Mouse (Mus musculus) heart, postnatal 0 days (tissue): ENCODE results near the gene Spata32. TPM values are rescaled to one million over a fixed set of nuclear protein-coding genes. Genes with fewer than 3 reads are reported as not detected.

Experiments used
- ATAC-seq: fragments of 200-750 bp; cut with Nextera tagmentation; 2 replicates; pipeline ENCODE4 v1.8.0; 2017; ENCODE audit warnings: low read depth, moderate number of reproducible peaks, moderate library complexity; ENCODE audit not compliant: insufficient read depth
- DNase-seq: peaks from one replicate; pipeline ENCODE4 v3.0.0-alpha.2; 2016; ENCODE audit warnings: low spot score
- H3K27ac ChIP-seq: fragments of 300-500 bp; sonication (generic); 2 replicates; pipeline ENCODE4 v1.5.1; 2014; ENCODE audit warnings: low read depth, mild to moderate bottlenecking
- H3K27me3 ChIP-seq: fragments of 300-500 bp; sonication (generic); 2 replicates; pipeline ENCODE4 v1.6.1; 2014; ENCODE audit warnings: low read length, mixed read lengths; ENCODE audit not compliant: control insufficient read depth, insufficient read depth
- H3K36me3 ChIP-seq: fragments of 300-500 bp; sonication (generic); replicated peaks from 2 replicates; pipeline ENCODE4 v1.6.1; 2014; ENCODE audit warnings: low read length, mixed read lengths; ENCODE audit not compliant: control insufficient read depth, insufficient read depth
- H3K4me1 ChIP-seq: fragments of 300-500 bp; sonication (generic); 2 replicates; pipeline ENCODE4 v1.6.1; 2014; ENCODE audit warnings: antibody characterized with exemption; ENCODE audit not compliant: control insufficient read depth, insufficient read depth
- H3K4me2 ChIP-seq: fragments of 300-500 bp; sonication (generic); 2 replicates; pipeline ENCODE4 v1.6.1; 2014; ENCODE audit warnings: low read depth, mild to moderate bottlenecking, low read length, moderate library complexity
- H3K4me3 ChIP-seq: fragments of 300-500 bp; sonication (generic); 2 replicates; pipeline ENCODE4 v1.5.1; 2014; ENCODE audit warnings: low read depth, low read length
- H3K9ac ChIP-seq: fragments of 300-500 bp; sonication (generic); replicated peaks from 2 replicates; pipeline ENCODE4 v1.6.1; 2014; ENCODE audit warnings: low read depth, low read length, mixed read lengths
- H3K9me3 ChIP-seq: fragments of 300-500 bp; sonication (generic); replicated peaks from 2 replicates; pipeline ENCODE4 v1.6.1; 2016; ENCODE audit warnings: low read length; ENCODE audit not compliant: control insufficient read depth
- CTCF ChIP-seq: IDR thresholded peaks from 2 replicates; pipeline ENCODE4 v1.5.1; 2016; ENCODE audit warnings: antibody characterized with exemption, control low read depth, low read depth
- EP300 ChIP-seq: IDR thresholded peaks from 2 replicates; pipeline ENCODE4 v1.6.1; 2016; ENCODE audit warnings: antibody characterized with exemption, low read depth
- WGBS: fragments of 180-500 bp; shearing (Covaris S2); extraction: QIAGEN DNeasy Blood & Tissue Kit; methylation state at CpG from one replicate; pipeline ENCODE4 v1.1.7; 2014; 5-methylcytosine and 5-hydroxymethylcytosine counted together
- polyA plus RNA-seq: library from polyadenylated mRNA; unstranded; fragments of >200 nt; fragmentation: Nextera tagmentation; extraction: Ambion mirVana; gene quantifications from 2 replicates; pipeline ENCODE4 v1.2.1, GENCODE M21; 2015
- total RNA-seq: library from RNA; depleted of rRNA; stranded (reverse); fragments of >200 nt; gene quantifications from 2 replicates; pipeline ENCODE4 v1.2.3, GENCODE M21; 2014; ENCODE audit warnings: low replicate concordance

The Spata32 gene
- total and polyA plus RNA-seq, 2 experiments from 2014 or later = not detected

DNA sequence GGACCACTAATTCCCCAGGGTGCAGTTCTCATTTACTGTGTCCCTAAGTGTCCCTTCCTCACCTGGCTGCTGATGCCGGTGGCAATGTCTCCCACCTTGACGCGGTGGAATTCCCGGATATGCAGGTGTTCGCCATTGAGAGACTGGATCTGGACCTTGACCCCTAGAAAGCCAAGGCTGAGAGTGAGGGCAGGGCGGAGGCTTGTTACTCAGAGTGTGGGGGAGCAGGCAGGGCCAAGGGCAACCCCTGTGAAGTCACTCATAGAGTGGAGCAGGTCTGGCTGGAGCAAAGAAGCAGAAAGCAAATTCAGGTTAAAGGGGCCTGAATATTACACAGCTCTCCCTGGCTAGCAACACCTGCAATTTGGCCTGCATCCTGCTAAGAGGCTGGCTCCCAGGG, 3.2 kb upstream of the Spata32 start:
- TF ChIP-seq EP300 (no peak), CTCF (no peak)
- Histone ChIP-seq H3K36me3 (peaks cover 47% of the 10 kb centered on the region), H3K4me1 (peaks cover 3% of the 10 kb centered on the region; the same call in 1 of the 2 replicates), H3K27ac (no peak overlapping the region), H3K27me3 (no peaks in the 10 kb centered on the region), H3K9ac (no peak overlapping the region), H3K4me3 (no peak overlapping the region), H3K9me3 (no peaks in the 10 kb centered on the region), H3K4me2 (no peak overlapping the region)
- DNase-seq (no peak), ATAC-seq (no peak)
- WGBS = 86% methylated on average over 6 of the region's 6 CpGs

DNA sequence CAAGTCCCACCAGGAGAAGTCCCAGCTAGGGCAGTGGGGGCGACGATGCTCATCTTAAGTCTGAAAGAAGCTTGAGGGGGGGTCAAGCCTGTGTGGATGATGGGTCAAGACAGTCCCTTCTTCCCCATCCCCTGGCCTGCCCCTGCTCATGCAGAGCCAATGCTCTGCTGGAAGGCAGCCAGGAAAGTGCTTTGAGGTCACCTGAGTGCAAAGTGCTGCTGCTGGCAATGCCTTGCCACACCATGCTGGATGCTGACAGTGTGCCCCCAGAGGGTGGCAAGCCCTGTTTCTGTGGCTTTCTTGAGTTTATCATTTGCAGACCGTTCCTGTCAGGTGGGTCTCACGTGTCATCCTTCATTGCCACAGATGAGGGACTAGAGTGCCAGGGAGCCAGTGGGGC, 1.8 kb upstream of the Spata32 start:
- Histone ChIP-seq H3K4me1 (peaks cover 3% of the 10 kb centered on the region; the same call in 1 of the 2 replicates), H3K4me2 (no peak overlapping the region), H3K27ac (no peak overlapping the region), H3K9me3 (no peaks in the 10 kb centered on the region), H3K4me3 (no peak overlapping the region), H3K9ac (no peak overlapping the region), H3K36me3 (peaks cover 33% of the 10 kb centered on the region), H3K27me3 (no peaks in the 10 kb centered on the region)
- DNase-seq (no peak), ATAC-seq (no peak)
- TF ChIP-seq EP300 (no peak), CTCF (no peak)
- WGBS = 72% methylated on average over 4 of the region's 4 CpGs

- H3K4me1 ChIP-seq = peaks cover 3% of the 10 kb centered on the region; the same call in 1 of the 2 replicates
- no peak overlapping the region for H3K27ac ChIP-seq
- H3K9me3 ChIP-seq = no peaks in the 10 kb centered on the region
- no peak overlapping the region for H3K9ac ChIP-seq
- peaks cover 27% of the 10 kb centered on the region for H3K36me3 ChIP-seq
- H3K4me2 ChIP-seq = no peak overlapping the region
- TF ChIP-seq EP300 (no peak), CTCF (no peak)
- DNase-seq (no peak), ATAC-seq (no peak)
- whole genome bisulfite sequencing = 95% methylated on average over 5 of the region's 5 CpGs
- H3K27me3 ChIP-seq = no peaks in the 10 kb centered on the region
- H3K4me3 ChIP-seq = no peak overlapping the region
Observed at GRCm38 (mm10) chr11:103219259-103219658, 1.0 kb upstream of the Spata32 start.

DNA sequence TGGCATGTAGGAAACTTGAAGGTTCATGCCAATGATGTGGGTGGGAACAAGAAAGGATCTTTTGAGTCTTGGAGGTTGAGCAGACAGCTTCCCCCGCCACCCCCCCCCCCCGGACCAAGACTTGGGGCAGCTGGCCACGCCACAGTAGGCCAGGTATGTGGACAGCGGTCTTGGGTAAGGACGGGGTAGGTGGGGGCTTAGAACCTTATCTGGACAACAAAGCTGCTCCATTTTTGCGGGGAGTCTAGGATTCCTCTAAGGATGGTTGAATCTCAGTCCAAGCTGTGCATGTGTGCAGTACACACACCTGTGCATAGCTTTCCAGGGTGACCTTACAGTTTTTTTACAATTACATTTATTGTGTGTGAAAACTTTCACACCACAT, 277 bp upstream of the Spata32 start:
- no peak for ATAC-seq
- TF ChIP-seq EP300 (no peak), CTCF (no peak)
- Histone ChIP-seq H3K9ac (peak overlapping the region; percentile 39), H3K4me2 (peak overlapping the region; percentile 81), H3K36me3 (peaks cover 19% of the 10 kb centered on the region), H3K4me3 (peak overlapping the region; percentile 48), H3K4me1 (peaks cover 3% of the 10 kb centered on the region; the same call in 1 of the 2 replicates), H3K27me3 (no peaks in the 10 kb centered on the region), H3K27ac (no peak overlapping the region), H3K9me3 (peaks cover 6% of the 10 kb centered on the region; the same call in 1 of the 2 replicates)
- 28% methylated on average over 6 of the region's 6 CpGs for WGBS
- DNase-seq = no peak

- H3K9me3 ChIP-seq = peaks cover 6% of the 10 kb centered on the region; the same call in 1 of the 2 replicates
- no peak for ATAC-seq
- no peaks in the 10 kb centered on the region for H3K27me3 ChIP-seq
- no peak overlapping the region for H3K27ac ChIP-seq
- no peak overlapping the region for H3K9ac ChIP-seq
- WGBS = 75% methylated on average over 1 of the region's 1 CpGs
- no peak for DNase-seq
- TF ChIP-seq CTCF = no peak
- no peak for TF ChIP-seq EP300
- no peak overlapping the region for H3K4me2 ChIP-seq
- H3K4me1 ChIP-seq = peaks cover 3% of the 10 kb centered on the region; the same call in 1 of the 2 replicates
- H3K4me3 ChIP-seq = no peak overlapping the region
- H3K36me3 ChIP-seq = peaks cover under 1% of the 10 kb centered on the region
Observed at GRCm38 (mm10) chr11:103215355-103215754, 2.9 kb downstream of the Spata32 start.

GRCm38 (mm10) chr11:103213712-103214111, 4.5 kb downstream of the Spata32 start:
- 84% methylated on average over 5 of the region's 5 CpGs for WGBS
- no peak for DNase-seq
- no peaks in the 10 kb centered on the region for H3K27me3 ChIP-seq
- H3K27ac ChIP-seq = no peak overlapping the region
- no peak overlapping the region for H3K4me2 ChIP-seq
- no peaks in the 10 kb centered on the region for H3K36me3 ChIP-seq
- no peak overlapping the region for H3K9ac ChIP-seq
- TF ChIP-seq CTCF (no peak), EP300 (no peak)
- H3K4me1 ChIP-seq = peaks cover 3% of the 10 kb centered on the region; the same call in 1 of the 2 replicates
- no peak overlapping the region for H3K4me3 ChIP-seq
- peaks cover 6% of the 10 kb centered on the region; the same call in 1 of the 2 replicates for H3K9me3 ChIP-seq
- no peak for ATAC-seq
